Mouse (Mus musculus) kidney, postnatal 10 days (tissue): ENCODE results near the gene Adam26b.
"Not testable (repeated sequence)": the region's sequence is repeated elsewhere in the genome, so short reads cannot be mapped to it uniquely, and the experiment has no call there.

Experiments used
- DNase-seq: peaks from one replicate; pipeline ENCODE4 v3.0.0; 2021; ENCODE audit warnings: mixed read lengths

The Adam26b gene

GRCm38 (mm10) chr8:43528006-43528405 is at the start of gene Adam26b:
Gene Adam26b (minus strand): TSS chr8:43528106.
- DNase-seq = not testable (repeated sequence)

GRCm38 (mm10) chr8:43576607-43577006 is 48.7 kb upstream of the Adam26b start, which contains the start of gene Adam26a:
Gene Adam26a (minus strand): TSS chr8:43576707.
- not testable (repeated sequence) for DNase-seq
